Mouse (Mus musculus) forebrain, embryonic 15.5 days (tissue): ENCODE measurements at regions not wholly inside any gene's neighbourhood (a gene's known extent, or its start where the extent isn't known, plus 50 kb on each side); places are given as distances from the start of the nearest gene placed in this dataset.

ENCODE experiments used
- ATAC-seq: fragments of 200-750 bp; cut with Nextera tagmentation; replicated peaks from 2 replicates; pipeline ENCODE4 v1.8.0; 2017; ENCODE audit warnings: mild to moderate bottlenecking, moderate TSS enrichment, moderate library complexity
- H3K27ac ChIP-seq: fragments of 300-500 bp; sonication (generic); replicated peaks from 2 replicates; pipeline ENCODE4 v1.5.1; 2015; ENCODE audit warnings: mild to moderate bottlenecking, inconsistent platforms
- H3K27me3 ChIP-seq: fragments of 300-500 bp; sonication (generic); 2 replicates; pipeline ENCODE4 v1.6.1; 2015; ENCODE audit warnings: inconsistent platforms
- H3K36me3 ChIP-seq: fragments of 300-500 bp; sonication (generic); 2 replicates; pipeline ENCODE4 v1.6.1; 2015; ENCODE audit warnings: mild to moderate bottlenecking, inconsistent platforms
- H3K4me1 ChIP-seq: fragments of 300-500 bp; sonication (generic); 2 replicates; pipeline ENCODE4 v1.6.1; 2015; ENCODE audit warnings: inconsistent platforms
- H3K4me2 ChIP-seq: fragments of 300-500 bp; sonication (generic); replicated peaks from 2 replicates; pipeline ENCODE4 v1.6.1; 2015; ENCODE audit warnings: mild to moderate bottlenecking, inconsistent platforms
- H3K4me3 ChIP-seq: fragments of 300-500 bp; sonication (generic); 2 replicates; pipeline ENCODE4 v1.5.1; 2015; ENCODE audit warnings: mild to moderate bottlenecking, inconsistent platforms
- H3K9ac ChIP-seq: fragments of 300-500 bp; sonication (generic); replicated peaks from 2 replicates; pipeline ENCODE4 v1.6.1; 2015; ENCODE audit warnings: mild to moderate bottlenecking, inconsistent platforms
- H3K9me3 ChIP-seq: fragments of 300-500 bp; sonication (generic); 2 replicates; pipeline ENCODE4 v1.6.1; 2016; ENCODE audit warnings: inconsistent platforms
- WGBS: fragments of 180-500 bp; shearing (Covaris S2); methylation state at CpG from one replicate; pipeline ENCODE4 v1.1.7; 2015; ENCODE audit warnings: mixed read lengths; 5-methylcytosine and 5-hydroxymethylcytosine counted together

- H3K4me3 ChIP-seq: no peak overlapping the region
- H3K27ac ChIP-seq: no peak overlapping the region
- WGBS: 16% methylated on average over 6 of the region's 6 CpGs
- H3K36me3 ChIP-seq: no peaks in the 10 kb centered on the region
- H3K9ac ChIP-seq: no peak overlapping the region
- 0 out of 2 replicates have a peak, but pooled peaks cover 5% of the 10 kb centered on the region for H3K4me1 ChIP-seq
- H3K4me2 ChIP-seq: no peak overlapping the region; the same call in 1 of the 2 replicates
- H3K9me3 ChIP-seq: no peaks in the 10 kb centered on the region
- ATAC-seq: peak; percentile 84
- no peaks in the 10 kb centered on the region for H3K27me3 ChIP-seq
These were observed 65.5 kb upstream of the Fam98a start for GRCm38 (mm10) chr17:75617280-75617679.

- Histone ChIP-seq H3K9me3 (no peaks in the 10 kb centered on the region), H3K4me3 (no peak overlapping the region), H3K4me1 (0 out of 2 replicates have a peak, but pooled peaks cover 5% of the 10 kb centered on the region), H3K4me2 (no peak overlapping the region), H3K27me3 (no peaks in the 10 kb centered on the region), H3K9ac (no peak overlapping the region), H3K36me3 (no peaks in the 10 kb centered on the region), H3K27ac (no peak overlapping the region)
- ATAC-seq: no peak
- WGBS: 89% methylated on average over 2 of the region's 2 CpGs
These were observed 63.6 kb upstream of the Fam98a start for GRCm38 (mm10) chr17:75615335-75615734.

GRCm38 (mm10) chr17:75603417-75604086 lies 51.8 kb upstream of the Fam98a start:
- H3K36me3 ChIP-seq: no peaks in the 10 kb centered on the region
- no peak overlapping the region for H3K9ac ChIP-seq
- no peak overlapping the region for H3K4me3 ChIP-seq
- 26% methylated on average over 4 of the region's 4 CpGs for WGBS
- H3K27ac ChIP-seq: no peak overlapping the region
- no peaks in the 10 kb centered on the region for H3K9me3 ChIP-seq
- ATAC-seq: no peak
- no peaks in the 10 kb centered on the region for H3K4me1 ChIP-seq
- H3K27me3 ChIP-seq: no peaks in the 10 kb centered on the region
- no peak overlapping the region for H3K4me2 ChIP-seq
